Mouse (Mus musculus) liver, postnatal 0 days (tissue): ENCODE data around the gene Mest. TPM values are rescaled to one million over a fixed set of nuclear protein-coding genes. Genes with fewer than 3 reads are reported as not detected.
A peak's percentile ranks its signal among the peaks of the same experiment; 100 is the strongest.

Experiments used
- ATAC-seq: fragments of 200-750 bp; cut with Nextera tagmentation; 2 replicates; pipeline ENCODE4 v1.8.0; 2017; ENCODE audit warnings: mild to moderate bottlenecking, moderate library complexity
- DNase-seq: peaks from one replicate; pipeline ENCODE4 v3.0.0-alpha.2; 2016
- H3K27ac ChIP-seq: fragments of 300-500 bp; sonication (generic); 2 replicates; pipeline ENCODE4 v1.5.1; 2014; ENCODE audit warnings: antibody characterized with exemption, moderate library complexity, mild to moderate bottlenecking, low read depth
- H3K27me3 ChIP-seq: fragments of 300-500 bp; sonication (generic); 2 replicates; pipeline ENCODE4 v1.6.1; 2014; ENCODE audit warnings: low read length, control low read depth, mixed read lengths; ENCODE audit not compliant: insufficient read depth
- H3K36me3 ChIP-seq: fragments of 300-500 bp; sonication (generic); replicated peaks from 2 replicates; pipeline ENCODE4 v1.6.1; 2014; ENCODE audit warnings: mild to moderate bottlenecking, control low read depth, low read length, moderate library complexity, mixed read lengths; ENCODE audit not compliant: insufficient read depth
- H3K4me1 ChIP-seq: fragments of 300-500 bp; sonication (generic); 2 replicates; pipeline ENCODE4 v1.6.1; 2014; ENCODE audit warnings: antibody characterized with exemption, mild to moderate bottlenecking, control low read depth; ENCODE audit not compliant: insufficient read depth
- H3K4me2 ChIP-seq: fragments of 300-500 bp; sonication (generic); 2 replicates; pipeline ENCODE4 v1.6.1; 2014; ENCODE audit warnings: low read depth, mild to moderate bottlenecking, low read length, moderate library complexity, mixed read lengths
- H3K4me3 ChIP-seq: fragments of 300-500 bp; sonication (generic); 2 replicates; pipeline ENCODE4 v1.5.1; 2014; ENCODE audit warnings: low read depth, low read length
- H3K9ac ChIP-seq: fragments of 300-500 bp; sonication (generic); replicated peaks from 2 replicates; pipeline ENCODE4 v1.6.1; 2014; ENCODE audit warnings: mild to moderate bottlenecking, moderate library complexity
- H3K9me3 ChIP-seq: fragments of 300-500 bp; sonication (generic); 2 replicates; pipeline ENCODE4 v1.6.1; 2016; ENCODE audit warnings: mild to moderate bottlenecking, control low read depth, low read length, mixed read lengths
- CTCF ChIP-seq: sonication (generic); IDR thresholded peaks from 2 replicates; pipeline ENCODE4 v1.5.1; 2016; ENCODE audit warnings: antibody characterized with exemption, low read depth
- EP300 ChIP-seq: IDR thresholded peaks from 2 replicates; pipeline ENCODE4 v1.6.1; 2016; ENCODE audit warnings: antibody characterized with exemption, low read depth, mild to moderate bottlenecking
- WGBS: fragments of 180-500 bp; shearing (Covaris S2); extraction: QIAGEN DNeasy Blood & Tissue Kit; methylation state at CpG from one replicate; pipeline ENCODE4 v1.1.7; 2014; ENCODE audit not compliant: insufficient replicate concordance; 5-methylcytosine and 5-hydroxymethylcytosine counted together
- polyA plus RNA-seq: library from polyadenylated mRNA; unstranded; fragments of >200 nt; fragmentation: Nextera tagmentation; extraction: Ambion mirVana; gene quantifications from 2 replicates; pipeline ENCODE4 v1.2.1, GENCODE M21; 2015

Mest gene
- polyA plus RNA-seq, 1 experiment from 2014 or later, result 117 TPM

- no peak overlapping the region for H3K27ac ChIP-seq
- DNase-seq (no peak), ATAC-seq (no peak)
- H3K36me3 ChIP-seq, result peaks cover 7% of the 10 kb centered on the region; the same call in 1 of the 2 replicates
- H3K27me3 ChIP-seq, result peaks cover 40% of the 10 kb centered on the region
- H3K4me2 ChIP-seq, result no peak overlapping the region
- no peak overlapping the region for H3K9ac ChIP-seq
- 46% methylated on average over 10 of the region's 10 CpGs for WGBS
- TF ChIP-seq CTCF (no peak), EP300 (no peak)
- peaks cover 10% of the 10 kb centered on the region for H3K9me3 ChIP-seq
- H3K4me1 ChIP-seq, result 0 out of 2 replicates have a peak, but pooled peaks cover 3% of the 10 kb centered on the region
- peak overlapping the region; percentile 41 for H3K4me3 ChIP-seq
These were observed 15.9 kb downstream of the Mest start for GRCm38 (mm10) chr6:30739177-30739747.

DNA sequence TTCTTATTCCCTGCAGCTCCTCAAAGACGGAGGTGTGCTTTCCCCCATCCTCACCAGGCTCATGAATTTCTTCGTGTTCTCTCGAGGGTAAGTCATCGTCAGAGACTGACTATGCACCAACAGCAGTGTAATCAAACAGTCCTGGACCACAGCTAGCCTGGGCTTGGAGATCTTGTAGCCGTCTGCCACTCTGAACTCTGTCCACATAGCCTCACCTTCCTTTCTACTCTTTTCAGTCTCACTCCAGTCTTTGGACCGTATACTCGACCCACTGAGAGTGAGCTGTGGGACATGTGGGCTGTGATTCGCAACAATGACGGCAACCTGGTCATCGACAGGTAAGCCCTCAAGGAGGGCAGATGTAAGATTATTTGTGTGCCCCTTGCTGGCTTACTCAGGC, 21.5 kb downstream of the Mest start:
- no peak overlapping the region for H3K4me3 ChIP-seq
- H3K36me3 ChIP-seq, result peaks cover 28% of the 10 kb centered on the region
- no peaks in the 10 kb centered on the region for H3K4me1 ChIP-seq
- H3K27me3 ChIP-seq, result no peaks in the 10 kb centered on the region
- H3K9me3 ChIP-seq, result no peaks in the 10 kb centered on the region
- no peak for TF ChIP-seq CTCF
- TF ChIP-seq EP300, result no peak
- DNase-seq, result no peak
- no peak overlapping the region for H3K27ac ChIP-seq
- ATAC-seq, result no peak
- no peak overlapping the region for H3K4me2 ChIP-seq
- 78% methylated on average over 10 of the region's 10 CpGs for WGBS
- no peak overlapping the region for H3K9ac ChIP-seq

DNA sequence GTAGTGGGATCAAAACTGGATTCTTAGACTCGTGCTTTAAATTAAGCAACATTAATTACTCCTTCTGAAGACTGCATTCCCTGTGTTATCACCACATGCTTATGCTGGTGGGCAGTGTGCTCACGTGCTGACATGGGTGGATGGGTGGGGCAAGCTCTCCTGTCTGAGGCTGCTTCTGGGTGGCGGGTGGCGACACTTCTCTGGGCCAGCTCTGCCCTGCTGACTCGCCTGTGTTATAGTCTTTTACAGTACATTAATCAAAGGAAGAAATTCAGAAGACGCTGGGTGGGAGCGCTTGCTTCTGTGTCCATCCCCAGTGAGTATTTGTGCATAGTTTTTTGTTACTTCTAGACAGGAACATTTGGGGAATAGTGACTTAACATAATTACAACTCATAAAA, 22.2 kb downstream of the Mest start:
- Histone ChIP-seq H3K36me3 (peaks cover 33% of the 10 kb centered on the region), H3K4me1 (no peaks in the 10 kb centered on the region), H3K4me3 (no peak overlapping the region), H3K27me3 (no peaks in the 10 kb centered on the region), H3K4me2 (no peak overlapping the region), H3K9ac (no peak overlapping the region), H3K27ac (no peak overlapping the region), H3K9me3 (no peaks in the 10 kb centered on the region)
- ATAC-seq, result no peak
- DNase-seq, result no peak
- 67% methylated on average over 7 of the region's 7 CpGs for WGBS
- TF ChIP-seq EP300 (no peak), CTCF (no peak)

DNA sequence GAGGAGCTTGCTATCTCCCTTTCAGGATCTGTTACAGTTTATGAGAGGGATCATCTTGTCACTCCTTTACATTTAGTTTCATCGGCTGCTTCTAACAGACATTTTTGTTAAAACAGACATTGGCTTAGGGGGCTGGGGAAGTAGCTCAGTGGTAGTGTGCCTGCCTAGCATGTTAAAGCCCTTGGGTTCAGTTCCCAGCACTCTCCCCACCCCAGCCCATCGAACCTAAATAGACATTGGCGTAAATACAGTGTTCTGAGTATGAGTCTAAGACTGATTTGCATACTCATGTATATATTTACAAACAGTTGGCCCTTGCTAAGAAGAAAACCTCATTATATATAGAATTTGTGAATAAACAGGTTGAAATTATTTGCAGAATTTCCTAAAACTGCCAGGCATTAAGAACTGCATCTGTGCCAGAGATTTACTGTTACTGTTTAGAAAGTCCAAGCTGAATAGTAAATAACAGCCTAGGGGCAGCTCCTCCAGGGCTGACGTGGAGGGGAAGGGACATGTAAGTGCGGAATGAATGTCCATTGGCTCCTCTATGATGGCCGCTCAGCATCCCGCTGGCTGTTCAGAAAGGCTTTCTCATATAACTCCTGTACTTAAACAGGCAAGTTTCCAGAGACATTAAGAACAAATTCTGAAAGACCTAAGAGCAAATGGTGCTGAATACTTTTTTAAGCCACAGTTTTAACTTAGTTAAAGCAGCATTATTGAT, 24.4 kb downstream of the Mest start:
- no peak for ATAC-seq
- Histone ChIP-seq H3K27me3 (no peaks in the 10 kb centered on the region), H3K4me1 (no peaks in the 10 kb centered on the region), H3K4me2 (no peak overlapping the region), H3K9me3 (no peaks in the 10 kb centered on the region), H3K4me3 (no peak overlapping the region), H3K36me3 (peaks cover 33% of the 10 kb centered on the region), H3K27ac (no peak overlapping the region), H3K9ac (no peak overlapping the region)
- no peak for DNase-seq
- TF ChIP-seq CTCF (no peak), EP300 (no peak)
- WGBS, result 79% methylated on average over 7 of the region's 7 CpGs

- Histone ChIP-seq H3K4me1 (no peaks in the 10 kb centered on the region), H3K36me3 (peaks cover 33% of the 10 kb centered on the region), H3K27ac (no peak overlapping the region), H3K9me3 (no peaks in the 10 kb centered on the region), H3K4me2 (no peak overlapping the region), H3K4me3 (no peak overlapping the region), H3K27me3 (no peaks in the 10 kb centered on the region), H3K9ac (no peak overlapping the region)
- DNase-seq (no peak), ATAC-seq (no peak)
- 76% methylated on average over 6 of the region's 6 CpGs for WGBS
- no peak for TF ChIP-seq EP300
- TF ChIP-seq CTCF, result no peak
These were observed 25.1 kb downstream of the Mest start for GRCm38 (mm10) chr6:30748358-30748910.

GRCm38 (mm10) chr6:30749042-30749689, 25.8 kb downstream of the Mest start:
- H3K36me3 ChIP-seq, result peaks cover 26% of the 10 kb centered on the region
- no peak overlapping the region for H3K27ac ChIP-seq
- no peaks in the 10 kb centered on the region for H3K27me3 ChIP-seq
- H3K9ac ChIP-seq, result no peak overlapping the region
- no peaks in the 10 kb centered on the region for H3K9me3 ChIP-seq
- WGBS, result 63% methylated on average over 2 of the region's 2 CpGs
- TF ChIP-seq EP300, result no peak
- no peak for TF ChIP-seq CTCF
- ATAC-seq, result no peak
- H3K4me3 ChIP-seq, result no peak overlapping the region
- no peak overlapping the region for H3K4me2 ChIP-seq
- no peak for DNase-seq
- H3K4me1 ChIP-seq, result no peaks in the 10 kb centered on the region
